Mouse (Mus musculus): ENCODE data around the gene Mxra8.

DNA sequence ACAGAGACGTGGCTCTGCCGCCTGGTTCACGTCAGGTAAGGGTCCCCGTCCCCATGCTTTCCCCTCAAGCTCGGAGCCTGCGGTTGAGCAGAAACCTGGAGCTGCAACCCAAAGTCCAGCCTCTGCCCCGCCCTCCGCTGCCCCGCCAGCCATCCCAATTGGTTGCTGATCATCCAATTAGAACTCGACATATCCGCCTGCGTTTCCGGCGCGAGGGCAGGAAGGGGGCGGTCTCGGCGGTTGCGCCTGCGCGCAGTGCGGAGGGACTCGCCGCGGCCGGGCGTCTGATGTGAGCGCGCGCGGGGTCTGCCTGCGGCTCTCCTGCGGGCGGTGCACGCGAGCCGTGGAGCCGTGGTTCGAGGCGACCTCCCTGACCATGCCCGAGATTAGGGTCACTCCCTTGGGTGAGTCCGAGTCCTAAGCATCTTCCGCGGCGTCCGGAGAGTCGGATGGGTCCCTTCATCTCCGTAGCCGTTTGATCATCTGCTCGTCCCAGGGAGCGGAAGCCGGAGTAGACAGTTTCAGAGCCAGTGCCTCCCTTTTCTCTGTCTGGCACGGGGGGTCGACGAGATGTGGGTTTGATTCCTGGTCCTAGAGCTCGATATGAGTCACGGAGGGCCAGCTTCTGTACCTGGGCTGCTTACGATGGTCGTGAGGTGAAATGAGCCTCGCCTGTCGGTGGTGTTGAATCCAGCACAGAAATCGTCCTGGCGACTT is 30.0 kb downstream of the Mxra8 start, which contains the start of the genes Cptp and Ints11:
- TF ChIP-seq CTCF (IDR thresholded peaks at IDR 0.05; ENCODE audit: borderline replicate concordance, insufficient read depth, low read depth, low read length): no peak
- TF ChIP-seq POLR2A (IDR thresholded peaks at IDR 0.05; ENCODE audit: borderline replicate concordance, insufficient read depth, low read length): peak; percentile 86

Measured in cerebellum, adult 2 months (tissue).